Mouse (Mus musculus) cortical plate, adult 2 months (tissue): ENCODE measurements around the gene Ppfia4. TPM values are rescaled to one million over a fixed set of nuclear protein-coding genes. Genes with fewer than 3 reads are reported as not detected.

Source experiments
- H3K27ac ChIP-seq: fragments of 200-500 bp; 2 replicates; pipeline ENCODE4 v1.5.1; 2012; ENCODE audit warnings: low read length, control low read depth, inconsistent platforms; ENCODE audit not compliant: insufficient read depth
- H3K4me1 ChIP-seq: fragments of 200-500 bp; 2 replicates; pipeline ENCODE4 v1.6.1; 2011; ENCODE audit warnings: low read length; ENCODE audit not compliant: control insufficient read depth, insufficient read depth
- H3K4me3 ChIP-seq: fragments of 200-500 bp; 2 replicates; pipeline ENCODE4 v1.5.1; 2011; ENCODE audit warnings: mild to moderate bottlenecking, low read length, control low read depth; ENCODE audit not compliant: insufficient read depth
- CTCF ChIP-seq: fragments of 200-500 bp; IDR thresholded peaks from 2 replicates; pipeline ENCODE4 v1.5.1; 2011; ENCODE audit warnings: mild to moderate bottlenecking, control low read depth, low read length; ENCODE audit not compliant: insufficient read depth; ENCODE audit errors: extremely low read depth
- POLR2A ChIP-seq: fragments of 200-500 bp; IDR thresholded peaks from 2 replicates; pipeline ENCODE4 v1.6.1; 2011; ENCODE audit warnings: mild to moderate bottlenecking, low read length, control low read depth; ENCODE audit not compliant: insufficient read depth; ENCODE audit errors: extremely low read depth
- polyA plus RNA-seq: library from polyadenylated mRNA; depleted of rRNA; stranded (reverse); fragments of >200 nt; gene quantifications from 2 replicates; pipeline ENCODE4 v1.2.3, GENCODE M21; 2012; rRNA removed

Ppfia4 gene
- 52.6 and 59.5 TPM in 2 replicates for polyA plus RNA-seq

GRCm38 (mm10) chr1:134332770-134333271 is at the start of gene Ppfia4:
Gene Ppfia4 (minus strand): TSS chr1:134332928.
- no peak within 1 kb of the TSS for H3K27ac ChIP-seq
- no peak within 1 kb of the TSS for H3K4me3 ChIP-seq
- peaks cover 2% of the 10 kb centered on the region for H3K4me1 ChIP-seq
- TF ChIP-seq POLR2A, result no peak
- no peak for TF ChIP-seq CTCF

- no peak overlapping the region for H3K27ac ChIP-seq
- H3K4me1 ChIP-seq, result no peaks in the 10 kb centered on the region
- no peak for TF ChIP-seq CTCF
- TF ChIP-seq POLR2A, result no peak
- peak overlapping the region; percentile 27 for H3K4me3 ChIP-seq
Measured at GRCm38 (mm10) chr1:134381795-134382625, 49.3 kb upstream of the Ppfia4 start.

- Histone ChIP-seq H3K4me3 (no peak overlapping the region), H3K4me1 (no peaks in the 10 kb centered on the region), H3K27ac (no peak overlapping the region)
- no peak for TF ChIP-seq POLR2A
- TF ChIP-seq CTCF, result no peak
Measured at GRCm38 (mm10) chr1:134381051-134381450, 48.3 kb upstream of the Ppfia4 start.

- H3K4me1 ChIP-seq, result no peaks in the 10 kb centered on the region
- no peak overlapping the region for H3K27ac ChIP-seq
- H3K4me3 ChIP-seq, result no peak overlapping the region
- no peak for TF ChIP-seq CTCF
Measured at GRCm38 (mm10) chr1:134374124-134374523, 41.4 kb upstream of the Ppfia4 start.

GRCm38 (mm10) chr1:134368777-134369337 is 36.1 kb upstream of the Ppfia4 start:
- no peak for TF ChIP-seq POLR2A
- peak; percentile 61 for TF ChIP-seq CTCF
- Histone ChIP-seq H3K4me3 (no peak overlapping the region), H3K27ac (no peak overlapping the region), H3K4me1 (no peaks in the 10 kb centered on the region)

- H3K27ac ChIP-seq, result no peak overlapping the region
- H3K4me3 ChIP-seq, result no peak overlapping the region
- TF ChIP-seq CTCF, result no peak
- TF ChIP-seq POLR2A, result no peak
- no peaks in the 10 kb centered on the region for H3K4me1 ChIP-seq
Measured at GRCm38 (mm10) chr1:134365491-134365890, 32.8 kb upstream of the Ppfia4 start.

GRCm38 (mm10) chr1:134363194-134363593 is 30.5 kb upstream of the Ppfia4 start:
- no peak overlapping the region for H3K27ac ChIP-seq
- no peak overlapping the region for H3K4me3 ChIP-seq
- 0 out of 2 replicates have a peak, but pooled peaks cover 1% of the 10 kb centered on the region for H3K4me1 ChIP-seq
- TF ChIP-seq CTCF (no peak), POLR2A (no peak)

- Histone ChIP-seq H3K27ac (peak within 1 kb of the TSS; percentile 62), H3K4me3 (peak within 1 kb of the TSS; percentile 47), H3K4me1 (0 out of 2 replicates have a peak, but pooled peaks cover 1% of the 10 kb centered on the region)
- TF ChIP-seq POLR2A, result peak; percentile 97
- TF ChIP-seq CTCF, result no peak
Measured at GRCm38 (mm10) chr1:134361857-134362212, 29.1 kb upstream of the Ppfia4 start, which contains the start of gene Tmem183a. Gene Tmem183a (minus strand): TSS chr1:134361979.

GRCm38 (mm10) chr1:134361195-134361856 is 28.6 kb upstream of the Ppfia4 start:
- H3K4me3 ChIP-seq, result peak overlapping the region; percentile 47
- no peak overlapping the region for H3K27ac ChIP-seq
- TF ChIP-seq CTCF (no peak), POLR2A (no peak)
- 0 out of 2 replicates have a peak, but pooled peaks cover 1% of the 10 kb centered on the region for H3K4me1 ChIP-seq
